Comparison of ENCODE assay signal across 8 mouse cellular contexts in genomic region chr11:48815851-48816250, GRCm38 (mm10). TPM values are rescaled to one million over a fixed set of nuclear protein-coding genes. Genes with fewer than 3 reads are reported as not detected.
DNase-seq lines count a peak whose midpoint lies in the region; ATAC-seq and TF ChIP-seq lines count a peak whose summit lies in the region.

No protein-coding gene starts in this region.

- no peak for TF ChIP-seq CTCF in bone marrow macrophage, adult 2 months (IDR thresholded peaks at IDR 0.05; ENCODE audit: low read depth, low read length)
- TF ChIP-seq CTCF in heart, postnatal 0 days (IDR thresholded peaks at IDR 0.05; ENCODE audit: low read depth), result no peak

- no peak for ATAC-seq in kidney, embryonic 14.5 days (ENCODE audit: low FRiP score, low TSS enrichment)
- no peak for ATAC-seq in heart, postnatal 0 days (ENCODE audit: insufficient read depth, low read depth)
- ATAC-seq in midbrain, embryonic 12.5 days (ENCODE audit: low FRiP score, low read depth), result no peak

- no peaks in the 10 kb centered on the region for H3K27me3 ChIP-seq in kidney, embryonic 14.5 days (ENCODE audit: control insufficient read depth, insufficient read depth, low read length)
- H3K27me3 ChIP-seq in heart, postnatal 0 days (ENCODE audit: control insufficient read depth, insufficient read depth, low read length), result no peaks in the 10 kb centered on the region
- H3K27me3 ChIP-seq in midbrain, embryonic 12.5 days, result no peaks in the 10 kb centered on the region

- WGBS in kidney, embryonic 14.5 days, result 78% methylated on average over 16 of the region's 16 CpGs
- 68% methylated on average over 16 of the region's 16 CpGs for WGBS in heart, postnatal 0 days
- 83% methylated on average over 16 of the region's 16 CpGs for WGBS in midbrain, embryonic 12.5 days

- H3K4me3 ChIP-seq in kidney, embryonic 14.5 days (ENCODE audit: low read length), result peak overlapping the region; percentile 78
- H3K4me3 ChIP-seq in bone marrow macrophage, adult 2 months (ENCODE audit: insufficient read depth, low read length), result peak overlapping the region; percentile 81
- H3K4me3 ChIP-seq in heart, postnatal 0 days (ENCODE audit: low read depth, low read length), result peak overlapping the region; percentile 77
- H3K4me3 ChIP-seq in midbrain, embryonic 12.5 days, result peak overlapping the region; percentile 88

- DNase-seq in kidney, postnatal 36 days, result no peak
- DNase-seq in heart, postnatal 0 days (ENCODE audit: low spot score), result no peak
- DNase-seq in ovary, postnatal 36 days (ENCODE audit: low spot score), result no peak
- no peak for DNase-seq in layer of hippocampus, postnatal 36 days
- DNase-seq in retina, postnatal 1 day, result no peak

- no peak for TF ChIP-seq EP300 in heart, postnatal 0 days (IDR thresholded peaks at IDR 0.05; ENCODE audit: low read depth)

- peak overlapping the region; percentile 80 for H3K4me2 ChIP-seq in kidney, embryonic 14.5 days (replicated peaks; ENCODE audit: low read depth, low read length)
- peak overlapping the region; percentile 92 for H3K4me2 ChIP-seq in heart, postnatal 0 days (ENCODE audit: low read depth, low read length)
- peak overlapping the region; percentile 81 for H3K4me2 ChIP-seq in midbrain, embryonic 12.5 days (replicated peaks)

- H3K36me3 ChIP-seq in kidney, embryonic 14.5 days (ENCODE audit: control insufficient read depth, insufficient read depth, low read length), result peaks cover 37% of the 10 kb centered on the region
- H3K36me3 ChIP-seq in heart, postnatal 0 days (replicated peaks; ENCODE audit: control insufficient read depth, insufficient read depth, low read length), result peaks cover 21% of the 10 kb centered on the region
- peaks cover 26% of the 10 kb centered on the region for H3K36me3 ChIP-seq in midbrain, embryonic 12.5 days

- H3K4me1 ChIP-seq in kidney, embryonic 14.5 days (ENCODE audit: control insufficient read depth, insufficient read depth, low read length), result peaks cover 16% of the 10 kb centered on the region
- H3K4me1 ChIP-seq in bone marrow macrophage, adult 2 months (ENCODE audit: control insufficient read depth, insufficient read depth, low read length), result peaks cover 32% of the 10 kb centered on the region
- H3K4me1 ChIP-seq in heart, postnatal 0 days (ENCODE audit: control insufficient read depth, insufficient read depth), result peaks cover 15% of the 10 kb centered on the region; the same call in 1 of the 2 replicates
- peaks cover 23% of the 10 kb centered on the region for H3K4me1 ChIP-seq in midbrain, embryonic 12.5 days

- no peaks in the 10 kb centered on the region for H3K9me3 ChIP-seq in kidney, embryonic 14.5 days (ENCODE audit: control insufficient read depth, low read length)
- no peaks in the 10 kb centered on the region for H3K9me3 ChIP-seq in heart, postnatal 0 days (replicated peaks; ENCODE audit: control insufficient read depth, low read length)
- no peaks in the 10 kb centered on the region for H3K9me3 ChIP-seq in midbrain, embryonic 12.5 days

- H3K9ac ChIP-seq in kidney, embryonic 14.5 days (ENCODE audit: low read depth, low read length), result peak overlapping the region; percentile 91; the same call in 1 of the 2 replicates
- peak overlapping the region; percentile 79; the same call in 1 of the 2 replicates for H3K9ac ChIP-seq in heart, postnatal 0 days (replicated peaks; ENCODE audit: low read depth, low read length)
- peak overlapping the region; percentile 84 for H3K9ac ChIP-seq in midbrain, embryonic 12.5 days (replicated peaks)

- TF ChIP-seq POLR2A in bone marrow macrophage, adult 2 months (IDR thresholded peaks at IDR 0.05; ENCODE audit: borderline replicate concordance, low read depth, low read length), result no peak

- H3K27ac ChIP-seq in kidney, embryonic 14.5 days (ENCODE audit: low read depth, low read length), result no peak overlapping the region
- H3K27ac ChIP-seq in bone marrow macrophage, adult 2 months (ENCODE audit: insufficient read depth, low read depth, low read length), result peak overlapping the region; percentile 58; the same call in 1 of the 2 replicates
- peak overlapping the region; percentile 97 for H3K27ac ChIP-seq in heart, postnatal 0 days (ENCODE audit: low read depth)
- H3K27ac ChIP-seq in midbrain, embryonic 12.5 days (replicated peaks), result peak overlapping the region; percentile 94

RNA-seq across cellular contexts. Expression of gene Trim41, which starts 1.3 kb away (rescaled TPM):
- polyA plus RNA-seq in kidney, embryonic 14.5 days (2014; fragmentation: Nextera tagmentation; extraction: Ambion mirVana), result 5.8 and 6.1 TPM in 2 replicates
- 55.5 and 64.4 TPM in 2 replicates for polyA plus RNA-seq in bone marrow macrophage, adult 2 months (2012; ENCODE audit: insufficient read depth, insufficient read length, missing spikeins)
- 22.7 and 39.6 TPM in 2 replicates for total RNA-seq in heart, postnatal 0 days (2014; rRNA removed; ENCODE audit: low replicate concordance)
- 2.7 and 2.9 TPM in 2 replicates for polyA plus RNA-seq in heart, postnatal 0 days (2015; fragmentation: Nextera tagmentation; extraction: Ambion mirVana)
- polyA plus RNA-seq in midbrain, embryonic 12.5 days (2016; fragmentation: Nextera tagmentation; extraction: Ambion mirVana), result 5.4 and 6.2 TPM in 2 replicates
- total RNA-seq in layer of hippocampus, postnatal 36 days (2021), result 10 to 100 TPM; 58.3 to 59.6 TPM

RNA-seq across cellular contexts. Expression of gene Trim7, which starts 10.1 kb away (rescaled TPM):
- 1.3 and 2.9 TPM in 2 replicates for polyA plus RNA-seq in kidney, embryonic 14.5 days (2014; fragmentation: Nextera tagmentation; extraction: Ambion mirVana)
- 1.0 and 1.1 TPM in 2 replicates for polyA plus RNA-seq in bone marrow macrophage, adult 2 months (2012; ENCODE audit: insufficient read depth, insufficient read length, missing spikeins)
- 1.1 and 5.3 TPM in 2 replicates for total RNA-seq in heart, postnatal 0 days (2014; rRNA removed; ENCODE audit: low replicate concordance)
- polyA plus RNA-seq in heart, postnatal 0 days (2015; fragmentation: Nextera tagmentation; extraction: Ambion mirVana), result 1.3 and 1.9 TPM in 2 replicates
- polyA plus RNA-seq in midbrain, embryonic 12.5 days (2016; fragmentation: Nextera tagmentation; extraction: Ambion mirVana), result 1.3 and 1.4 TPM in 2 replicates
- total RNA-seq in layer of hippocampus, postnatal 36 days (2021), result 1 to 10 TPM; 1.6 to 2.5 TPM

RNA-seq across cellular contexts. Expression of gene Gm12184, which starts 10.6 kb away (rescaled TPM):
- polyA plus RNA-seq in kidney, embryonic 14.5 days (2014; fragmentation: Nextera tagmentation; extraction: Ambion mirVana), result 5.6 and 7.6 TPM in 2 replicates
- 4.8 and 11.3 TPM in 2 replicates for polyA plus RNA-seq in bone marrow macrophage, adult 2 months (2012; ENCODE audit: insufficient read depth, insufficient read length, missing spikeins)
- total RNA-seq in heart, postnatal 0 days (2014; rRNA removed; ENCODE audit: low replicate concordance), result 1.8 and 27.8 TPM in 2 replicates
- 1.8 and 2.7 TPM in 2 replicates for polyA plus RNA-seq in heart, postnatal 0 days (2015; fragmentation: Nextera tagmentation; extraction: Ambion mirVana)
- 7.6 and 8.3 TPM in 2 replicates for polyA plus RNA-seq in midbrain, embryonic 12.5 days (2016; fragmentation: Nextera tagmentation; extraction: Ambion mirVana)
- total RNA-seq in layer of hippocampus, postnatal 36 days (2021), result 1 to 10 TPM in 1 of 2 experiments, under 1 TPM in 1; 0.40 to 1.3 TPM

RNA-seq across cellular contexts. Expression of gene Rack1, which starts 15.7 kb away (rescaled TPM):
- polyA plus RNA-seq in kidney, embryonic 14.5 days (2014; fragmentation: Nextera tagmentation; extraction: Ambion mirVana), result 994 and 1,198 TPM in 2 replicates
- 1,563 and 1,726 TPM in 2 replicates for polyA plus RNA-seq in bone marrow macrophage, adult 2 months (2012; ENCODE audit: insufficient read depth, insufficient read length, missing spikeins)
- total RNA-seq in heart, postnatal 0 days (2014; rRNA removed; ENCODE audit: low replicate concordance), result 1,323 and 1,324 TPM in 2 replicates
- polyA plus RNA-seq in heart, postnatal 0 days (2015; fragmentation: Nextera tagmentation; extraction: Ambion mirVana), result 292 and 307 TPM in 2 replicates
- polyA plus RNA-seq in midbrain, embryonic 12.5 days (2016; fragmentation: Nextera tagmentation; extraction: Ambion mirVana), result 503 and 506 TPM in 2 replicates
- 100 to 1,000 TPM; 241 to 254 TPM for total RNA-seq in layer of hippocampus, postnatal 36 days (2021)

RNA-seq across cellular contexts. Expression of gene Irgm1, which starts 55.6 kb away (rescaled TPM):
- polyA plus RNA-seq in kidney, embryonic 14.5 days (2014; fragmentation: Nextera tagmentation; extraction: Ambion mirVana), result 11.7 and 13.2 TPM in 2 replicates
- polyA plus RNA-seq in bone marrow macrophage, adult 2 months (2012; ENCODE audit: insufficient read depth, insufficient read length, missing spikeins), result 79.4 and 80.7 TPM in 2 replicates
- 23.0 and 34.7 TPM in 2 replicates for total RNA-seq in heart, postnatal 0 days (2014; rRNA removed; ENCODE audit: low replicate concordance)
- polyA plus RNA-seq in heart, postnatal 0 days (2015; fragmentation: Nextera tagmentation; extraction: Ambion mirVana), result 13.8 and 15.0 TPM in 2 replicates
- polyA plus RNA-seq in midbrain, embryonic 12.5 days (2016; fragmentation: Nextera tagmentation; extraction: Ambion mirVana), result 2.3 and 2.4 TPM in 2 replicates
- 1 to 10 TPM; 3.2 to 4.3 TPM for total RNA-seq in layer of hippocampus, postnatal 36 days (2021)
